Mouse (Mus musculus) heart, embryonic 10.5 days (tissue): ENCODE results near the gene Dcaf8. TPM values are rescaled to one million over a fixed set of nuclear protein-coding genes. Genes with fewer than 3 reads are reported as not detected.

Experiments used
- polyA plus RNA-seq: library from polyadenylated mRNA; unstranded; fragments of >200 nt; fragmentation: Nextera tagmentation; extraction: Ambion mirVana; gene quantifications from 2 replicates; pipeline ENCODE4 v1.2.1, GENCODE M21; 2016

Gene Dcaf8
- polyA plus RNA-seq, 1 experiment from 2014 or later = 110 TPM

Other genes with a start within 250 kb of the Dcaf8 start
- gene Slamf6, start 230.6 kb upstream of the Dcaf8 start, polyA plus RNA-seq = 0.08 TPM in 1 of 2 replicates, not detected in the other
- 12.8 and 16.0 TPM in 2 replicates for gene Vangl2, start 119.6 kb upstream of the Dcaf8 start, polyA plus RNA-seq
- gene Nhlh1, start 90.5 kb upstream of the Dcaf8 start, polyA plus RNA-seq = 0.09 TPM in 1 of 2 replicates, not detected in the other
- gene Copa, start 65.6 kb upstream of the Dcaf8 start, polyA plus RNA-seq = 188 and 218 TPM in 2 replicates
- gene Ncstn, start 65.3 kb upstream of the Dcaf8 start, polyA plus RNA-seq = 107 and 124 TPM in 2 replicates
- gene Pex19, start 21.3 kb upstream of the Dcaf8 start, polyA plus RNA-seq = 154 and 161 TPM in 2 replicates
- gene Pea15a, start 58.7 kb downstream of the Dcaf8 start, polyA plus RNA-seq = 115 and 152 TPM in 2 replicates
- 225 and 307 TPM in 2 replicates for gene Casq1, start 71.8 kb downstream of the Dcaf8 start, polyA plus RNA-seq
- gene Atp1a4, start 110.3 kb downstream of the Dcaf8 start, polyA plus RNA-seq = 0.09 and 0.12 TPM in 2 replicates
- gene Igsf8, start 113.6 kb downstream of the Dcaf8 start, polyA plus RNA-seq = 30.1 and 33.2 TPM in 2 replicates
- 8.7 and 22.5 TPM in 2 replicates for gene Atp1a2, start 150.0 kb downstream of the Dcaf8 start, polyA plus RNA-seq
- not detected in 2 replicates for gene Kcnj9, start 181.2 kb downstream of the Dcaf8 start, polyA plus RNA-seq
- gene Kcnj10, start 193.1 kb downstream of the Dcaf8 start, polyA plus RNA-seq = 0.09 TPM in 1 of 2 replicates, not detected in the other
- 8.0 and 8.6 TPM in 2 replicates for gene Pigm, start 228.5 kb downstream of the Dcaf8 start, polyA plus RNA-seq